Mouse (Mus musculus) testis, postnatal 14 days (tissue): ENCODE measurements at regions not wholly inside any gene's neighbourhood (a gene's known extent, or its start where the extent isn't known, plus 50 kb on each side); places are given as distances from the start of the nearest gene placed in this dataset.

Experiments
- DNase-seq: peaks from one replicate; pipeline ENCODE4 v3.0.0; 2021; ENCODE audit warnings: low spot score

GRCm38 (mm10) chr12:63598905-63599304 lies 875.6 kb downstream of the Fscb start:
- no peak for DNase-seq

- no peak for DNase-seq
Observed at GRCm38 (mm10) chr12:63554672-63555071, 919.8 kb downstream of the Fscb start.

GRCm38 (mm10) chr12:63552831-63553230 lies 921.7 kb downstream of the Fscb start:
- DNase-seq = no peak

GRCm38 (mm10) chr12:63534084-63534483 lies 940.4 kb downstream of the Fscb start:
- no peak for DNase-seq

- DNase-seq = peak; percentile 20
Observed at GRCm38 (mm10) chr12:63503774-63504173, 970.7 kb downstream of the Fscb start.

- DNase-seq = no peak
Observed at GRCm38 (mm10) chr12:63490405-63490804, 984.1 kb downstream of the Fscb start.

GRCm38 (mm10) chr12:63484087-63484486 lies 990.4 kb downstream of the Fscb start:
- DNase-seq = no peak

- DNase-seq = no peak
Observed at GRCm38 (mm10) chr12:63468936-63469335, 1005.6 kb downstream of the Fscb start.
